Mouse (Mus musculus) E14TG2a.4 (cell line): ENCODE results near the gene Emc8.

Experiments
- CTCF ChIP-seq: conservative IDR thresholded peaks from 2 replicates; pipeline ENCODE4 v1.5.1; 2014; ENCODE audit warnings: low read length
- NANOG ChIP-seq: IDR thresholded peaks from 2 replicates; pipeline ENCODE4 v1.6.1; 2014; ENCODE audit warnings: borderline replicate concordance, low read length, mixed read lengths
- POU5F1 ChIP-seq: IDR thresholded peaks from 2 replicates; pipeline ENCODE4 v1.6.1; 2014; ENCODE audit warnings: low read length, borderline replicate concordance

DNA sequence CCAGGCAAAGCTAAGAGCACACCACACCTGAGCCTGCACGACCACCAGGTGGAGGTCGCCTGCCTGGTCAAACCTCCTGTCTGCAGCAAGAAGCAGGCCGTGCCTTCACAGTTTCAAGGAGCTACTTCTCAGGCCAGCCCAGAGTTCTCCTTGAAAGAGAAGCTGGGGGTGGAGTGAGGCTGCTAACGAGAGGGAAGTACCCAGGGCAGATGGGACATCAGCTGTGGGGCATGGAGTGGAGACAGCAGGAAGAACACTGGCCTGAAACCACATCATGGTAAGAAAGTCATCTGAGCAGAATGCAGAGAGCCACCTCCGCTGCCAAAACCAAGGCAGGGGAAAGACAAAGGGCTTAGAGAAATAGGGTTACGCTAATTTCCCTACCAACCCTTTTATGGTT, 3.8 kb downstream of the Emc8 start:
- TF ChIP-seq CTCF (no peak), POU5F1 (no peak), NANOG (no peak)
